Mouse (Mus musculus) bone marrow macrophage, adult 2 months (primary cell): ENCODE data around the gene Urb1. TPM values are rescaled to one million over a fixed set of nuclear protein-coding genes. Genes with fewer than 3 reads are reported as not detected.

Experiments used
- H3K27ac ChIP-seq: 2 replicates; pipeline ENCODE4 v1.5.1; 2012; ENCODE audit warnings: low read depth, low read length; ENCODE audit not compliant: insufficient read depth
- H3K4me1 ChIP-seq: 2 replicates; pipeline ENCODE4 v1.6.1; 2012; ENCODE audit warnings: low read length; ENCODE audit not compliant: control insufficient read depth, insufficient read depth
- H3K4me3 ChIP-seq: 2 replicates; pipeline ENCODE4 v1.5.1; 2012; ENCODE audit warnings: mild to moderate bottlenecking, low read length, moderate library complexity; ENCODE audit not compliant: insufficient read depth
- CTCF ChIP-seq: IDR thresholded peaks from 2 replicates; pipeline ENCODE4 v1.5.1; 2012; ENCODE audit warnings: low read depth, mild to moderate bottlenecking, low read length, moderate library complexity
- POLR2A ChIP-seq: IDR thresholded peaks from 2 replicates; pipeline ENCODE4 v1.6.1; 2012; ENCODE audit warnings: mild to moderate bottlenecking, low read depth, low read length, borderline replicate concordance
- polyA plus RNA-seq: library from polyadenylated mRNA; stranded (reverse); fragments of >200 nt; gene quantifications from 2 replicates; pipeline ENCODE4 v1.2.4, GENCODE M21; 2012; ENCODE audit not compliant: missing spikeins, insufficient read depth, insufficient read length

The Urb1 gene
- polyA plus RNA-seq, 1 experiment = 2.8 TPM

GRCm38 (mm10) chr16:90709711-90710289, 100.4 kb downstream of the Urb1 start:
- no peak for TF ChIP-seq POLR2A
- TF ChIP-seq CTCF = no peak
- peaks cover 8% of the 10 kb centered on the region for H3K4me1 ChIP-seq
- H3K4me3 ChIP-seq = no peak overlapping the region
- no peak overlapping the region for H3K27ac ChIP-seq

- peaks cover 8% of the 10 kb centered on the region for H3K4me1 ChIP-seq
- TF ChIP-seq POLR2A = no peak
- TF ChIP-seq CTCF = no peak
- no peak overlapping the region for H3K27ac ChIP-seq
These were observed 103.9 kb downstream of the Urb1 start for GRCm38 (mm10) chr16:90706279-90706678.

GRCm38 (mm10) chr16:90704161-90704825, 105.9 kb downstream of the Urb1 start:
- no peak overlapping the region for H3K27ac ChIP-seq
- TF ChIP-seq POLR2A = no peak
- no peak for TF ChIP-seq CTCF
- H3K4me3 ChIP-seq = no peak overlapping the region
- no peaks in the 10 kb centered on the region for H3K4me1 ChIP-seq

More at GRCm38 (mm10) chr16:90706279-90706678, 103.9 kb downstream of the Urb1 start:
- H3K4me3 ChIP-seq = no peak overlapping the region

- no peak for TF ChIP-seq POLR2A
- TF ChIP-seq CTCF = no peak
- Histone ChIP-seq H3K4me3 (no peak overlapping the region), H3K4me1 (no peaks in the 10 kb centered on the region), H3K27ac (no peak overlapping the region)
These were observed 106.6 kb downstream of the Urb1 start for GRCm38 (mm10) chr16:90703646-90704045.

- Histone ChIP-seq H3K27ac (no peak overlapping the region), H3K4me1 (no peaks in the 10 kb centered on the region), H3K4me3 (no peak overlapping the region)
- no peak for TF ChIP-seq CTCF
- TF ChIP-seq POLR2A = no peak
These were observed 108.7 kb downstream of the Urb1 start for GRCm38 (mm10) chr16:90701541-90701940.

Other genes with a start within 250 kb of the Urb1 start
- gene Mis18a, start 83.0 kb downstream of the Urb1 start, polyA plus RNA-seq = 40.1 and 44.4 TPM in 2 replicates
- gene Mrap, start 72.2 kb downstream of the Urb1 start, polyA plus RNA-seq = not detected in 2 replicates
- not detected in 2 replicates for gene Eva1c, start 16.3 kb upstream of the Urb1 start, polyA plus RNA-seq
- 7.1 and 9.4 TPM in 2 replicates for gene Cfap298, start 124.7 kb upstream of the Urb1 start, polyA plus RNA-seq
- 91.7 and 118 TPM in 2 replicates for gene Synj1, start 200.9 kb upstream of the Urb1 start, polyA plus RNA-seq
- 91.7 and 108 TPM in 2 replicates for gene Paxbp1, start 234.1 kb upstream of the Urb1 start, polyA plus RNA-seq